Mouse (Mus musculus) olfactory bulb, adult 2 months (tissue): Measurements from ENCODE around the gene Stra6. TPM values are rescaled to one million over a fixed set of nuclear protein-coding genes. Genes with fewer than 3 reads are reported as not detected.

Experiments used
- H3K27ac ChIP-seq: fragments of 200-500 bp; 2 replicates; pipeline ENCODE4 v1.5.1; 2012; ENCODE audit warnings: low read depth, low read length; ENCODE audit not compliant: insufficient read depth
- H3K4me1 ChIP-seq: fragments of 200-500 bp; 2 replicates; pipeline ENCODE4 v1.6.1; 2012; ENCODE audit warnings: low read length; ENCODE audit not compliant: control insufficient read depth, insufficient read depth
- H3K4me3 ChIP-seq: fragments of 200-500 bp; 2 replicates; pipeline ENCODE4 v1.5.1; 2012; ENCODE audit warnings: mild to moderate bottlenecking, low read depth, low read length, moderate library complexity; ENCODE audit not compliant: insufficient read depth
- CTCF ChIP-seq: fragments of 200-500 bp; IDR thresholded peaks from 2 replicates; pipeline ENCODE4 v1.5.1; 2012; ENCODE audit warnings: low read depth, mild to moderate bottlenecking, low read length, moderate library complexity; ENCODE audit not compliant: insufficient read depth
- POLR2A ChIP-seq: fragments of 200-500 bp; IDR thresholded peaks from 2 replicates; pipeline ENCODE4 v1.6.1; 2012; ENCODE audit warnings: mild to moderate bottlenecking, low read depth, low read length, moderate library complexity; ENCODE audit not compliant: insufficient read depth
- WGBS: fragments of 180-500 bp; shearing (Covaris S2); methylation state at CpG from one replicate; pipeline ENCODE4 v1.1.7; 2018; 5-methylcytosine and 5-hydroxymethylcytosine counted together
- polyA plus RNA-seq: library from polyadenylated mRNA; stranded (reverse); fragments of >200 nt; gene quantifications from 2 replicates; pipeline ENCODE4 v1.2.4, GENCODE M21; 2012; ENCODE audit warnings: low replicate concordance; ENCODE audit not compliant: missing spikeins, insufficient read depth, insufficient read length

Stra6 gene
- polyA plus RNA-seq, 1 experiment, result not detected

DNA sequence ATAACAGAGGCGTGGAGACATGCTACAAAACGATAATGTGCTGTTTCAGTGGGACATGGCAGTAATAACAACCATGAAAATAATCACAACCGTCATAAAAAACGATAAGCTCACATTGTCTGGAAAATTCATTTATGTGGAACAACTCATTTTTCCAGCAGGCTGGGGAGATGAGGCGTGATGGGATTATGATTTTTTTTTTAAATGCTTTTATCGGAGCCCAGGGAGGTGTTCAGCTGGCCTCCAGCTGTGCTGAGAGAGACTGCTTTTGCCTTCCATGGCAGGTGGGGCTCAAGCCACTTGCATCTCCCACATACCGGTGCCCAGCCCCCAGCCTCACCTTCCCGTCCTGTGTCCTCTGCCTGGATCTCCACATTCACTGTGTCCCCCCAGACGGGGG lies 22.6 kb downstream of the Stra6 start:
- no peak for TF ChIP-seq POLR2A
- no peak for TF ChIP-seq CTCF
- Histone ChIP-seq H3K27ac (no peak overlapping the region), H3K4me1 (peaks cover 37% of the 10 kb centered on the region), H3K4me3 (no peak overlapping the region)
- 55% methylated on average over 9 of the region's 9 CpGs for WGBS

DNA sequence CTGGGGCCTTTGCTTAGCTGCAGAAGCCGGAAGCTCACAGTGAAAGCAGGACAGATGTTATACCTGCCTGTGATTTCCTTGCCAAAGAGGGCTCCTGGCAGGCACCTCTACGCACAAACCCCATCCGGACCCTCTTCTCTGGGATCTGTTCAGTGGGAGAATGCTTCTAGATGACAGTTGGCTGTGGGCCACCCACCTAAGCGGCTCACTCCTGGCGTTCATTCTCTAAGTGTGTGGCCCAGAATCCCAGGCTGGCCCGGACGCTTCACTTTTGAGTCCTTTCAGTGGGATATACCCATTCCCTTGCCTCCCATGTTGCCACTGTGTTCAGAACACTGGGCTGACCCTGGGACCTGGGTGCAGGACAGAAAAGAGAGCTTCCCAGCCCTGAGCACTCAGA lies 23.3 kb downstream of the Stra6 start:
- Histone ChIP-seq H3K27ac (no peak overlapping the region), H3K4me1 (peaks cover 43% of the 10 kb centered on the region), H3K4me3 (no peak overlapping the region)
- no peak for TF ChIP-seq CTCF
- 76% methylated on average over 7 of the region's 7 CpGs for WGBS

DNA sequence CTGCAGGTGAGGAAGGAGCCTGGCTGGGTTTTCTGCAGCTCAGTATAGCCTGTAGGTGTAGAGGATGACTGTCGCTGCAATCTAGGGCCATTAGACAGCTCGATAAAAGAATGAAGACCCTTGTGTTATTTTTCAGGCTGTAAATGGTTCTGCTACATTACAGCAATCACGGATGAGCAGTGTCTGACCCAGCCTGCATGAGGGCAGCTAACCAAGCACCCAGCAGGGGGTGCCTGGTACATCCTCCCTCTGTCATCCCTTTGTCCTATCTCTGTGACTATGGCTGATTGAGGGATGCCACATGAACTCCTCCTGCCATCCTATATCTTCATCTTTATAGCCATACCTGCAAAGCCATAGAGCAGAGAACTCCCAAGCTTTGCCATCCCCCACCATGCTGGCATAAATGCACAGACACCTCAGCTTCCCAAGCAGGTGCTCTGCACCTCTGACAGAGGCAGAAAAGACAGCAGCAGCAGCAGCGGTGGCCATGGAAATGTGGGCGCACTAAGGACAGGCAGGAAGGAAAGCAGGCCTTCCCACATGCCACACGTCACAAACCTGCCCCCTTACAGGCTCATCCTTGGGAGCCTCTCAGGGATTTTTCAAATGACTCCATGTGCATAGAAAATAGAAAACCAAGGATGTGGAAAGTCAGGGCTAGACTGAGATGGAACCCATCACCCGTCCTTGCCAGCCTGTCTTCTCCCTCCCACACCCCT lies 23.9 kb downstream of the Stra6 start:
- 73% methylated on average over 7 of the region's 7 CpGs for WGBS
- peaks cover 46% of the 10 kb centered on the region for H3K4me1 ChIP-seq
- H3K27ac ChIP-seq, result no peak overlapping the region
- no peak overlapping the region for H3K4me3 ChIP-seq
- TF ChIP-seq CTCF, result no peak
- TF ChIP-seq POLR2A, result no peak

DNA sequence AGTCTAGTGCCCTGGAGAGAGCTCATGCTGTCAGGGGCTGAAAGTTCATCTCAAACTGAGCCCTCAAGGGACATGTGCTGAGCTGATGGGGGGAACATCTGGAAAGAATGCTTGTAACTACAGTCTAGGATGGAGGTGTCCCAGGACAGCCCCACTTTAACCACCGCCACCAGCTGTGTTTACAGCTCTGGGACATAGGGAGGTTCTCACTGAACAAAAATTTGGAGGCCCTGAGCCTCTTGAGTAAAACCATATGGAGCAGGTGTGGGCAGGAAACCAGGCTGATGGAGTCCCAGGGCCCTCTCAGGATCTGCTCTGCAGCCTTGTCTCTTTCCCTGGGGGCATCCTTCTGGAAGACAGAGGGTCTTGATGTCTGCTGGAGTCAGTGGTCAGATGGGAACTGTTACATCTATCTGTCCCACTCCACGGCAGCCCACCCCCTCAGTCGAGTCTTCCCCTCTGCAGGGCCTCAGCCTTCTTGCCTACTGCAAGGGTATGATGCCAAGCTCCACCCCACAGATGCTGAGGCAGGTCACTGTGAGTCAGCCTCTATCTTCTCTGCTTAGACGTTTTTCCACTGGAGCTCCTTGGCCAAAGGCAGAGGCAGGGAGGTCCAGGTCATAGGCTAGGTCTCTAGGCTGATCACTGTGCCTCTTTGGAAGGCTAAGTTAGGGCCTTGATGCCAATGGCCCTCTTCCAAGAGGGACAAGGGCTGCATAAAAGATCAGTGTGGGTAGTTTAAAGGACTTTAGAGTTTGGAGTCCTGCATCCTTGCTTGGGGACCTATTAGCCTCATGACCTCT lies 28.2 kb downstream of the Stra6 start:
- Histone ChIP-seq H3K4me3 (no peak overlapping the region), H3K4me1 (peaks cover 34% of the 10 kb centered on the region), H3K27ac (no peak overlapping the region)
- TF ChIP-seq CTCF (no peak), POLR2A (no peak)
- 38% methylated on average over 4 of the region's 4 CpGs for WGBS

DNA sequence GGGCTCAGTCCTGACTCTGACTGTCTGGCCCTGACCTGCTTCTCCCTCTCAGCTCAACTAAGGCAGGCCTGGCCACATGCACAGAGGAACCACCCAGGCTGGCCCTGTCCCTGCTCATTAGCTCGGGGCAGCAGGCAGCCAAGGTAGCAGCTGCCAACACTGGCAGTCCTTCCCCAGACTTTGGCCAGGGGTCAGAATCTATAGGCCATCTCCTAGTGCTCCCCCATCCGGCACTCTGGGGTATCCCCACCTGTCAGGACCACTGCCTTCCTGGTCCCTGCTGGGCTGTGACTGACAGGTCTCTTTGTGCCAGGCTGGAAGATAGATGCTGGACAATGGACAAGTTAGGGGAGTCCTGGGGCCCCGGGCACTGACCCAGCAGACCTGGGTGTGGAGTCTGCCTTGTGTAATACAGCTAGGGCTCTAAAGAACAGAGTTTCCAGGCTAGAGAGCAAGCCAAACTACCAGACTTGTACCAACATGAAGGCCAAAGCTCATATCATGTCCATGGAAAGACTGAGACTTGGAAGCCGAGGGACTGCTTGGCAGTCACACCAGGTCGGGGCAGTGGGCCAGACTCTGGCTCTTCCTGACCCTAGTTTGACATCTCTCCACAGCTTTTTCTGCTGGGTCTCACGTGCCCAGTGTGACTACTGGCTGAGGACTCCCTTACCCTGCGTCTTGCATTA lies 29.1 kb downstream of the Stra6 start:
- H3K27ac ChIP-seq, result no peak overlapping the region
- no peak overlapping the region for H3K4me3 ChIP-seq
- WGBS, result 53% methylated on average over 7 of the region's 7 CpGs
- TF ChIP-seq CTCF (no peak), POLR2A (no peak)
- peaks cover 32% of the 10 kb centered on the region for H3K4me1 ChIP-seq

DNA sequence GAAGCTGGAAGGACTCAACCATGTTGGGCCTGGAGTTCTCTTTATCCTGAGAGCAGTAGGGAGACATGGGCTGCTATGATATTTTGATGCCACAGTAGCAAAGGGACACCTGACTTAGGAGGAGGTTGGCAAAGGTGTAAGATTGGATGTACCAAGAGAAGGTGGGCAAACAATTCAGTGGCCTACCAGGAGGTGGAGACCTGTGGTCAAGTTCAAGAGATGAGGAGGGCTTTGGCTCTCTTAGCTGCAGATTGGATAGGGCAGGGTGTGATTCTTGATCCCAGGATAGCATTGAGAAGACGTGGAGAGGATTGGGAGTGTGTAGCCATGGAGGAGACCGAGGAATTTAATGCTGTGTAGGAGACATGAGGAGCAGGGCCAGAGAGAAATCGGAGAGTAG lies 30.2 kb downstream of the Stra6 start:
- TF ChIP-seq CTCF, result no peak
- no peak for TF ChIP-seq POLR2A
- Histone ChIP-seq H3K4me1 (peaks cover 23% of the 10 kb centered on the region), H3K27ac (no peak overlapping the region), H3K4me3 (no peak overlapping the region)
- WGBS, result 88% methylated on average over 3 of the region's 3 CpGs

DNA sequence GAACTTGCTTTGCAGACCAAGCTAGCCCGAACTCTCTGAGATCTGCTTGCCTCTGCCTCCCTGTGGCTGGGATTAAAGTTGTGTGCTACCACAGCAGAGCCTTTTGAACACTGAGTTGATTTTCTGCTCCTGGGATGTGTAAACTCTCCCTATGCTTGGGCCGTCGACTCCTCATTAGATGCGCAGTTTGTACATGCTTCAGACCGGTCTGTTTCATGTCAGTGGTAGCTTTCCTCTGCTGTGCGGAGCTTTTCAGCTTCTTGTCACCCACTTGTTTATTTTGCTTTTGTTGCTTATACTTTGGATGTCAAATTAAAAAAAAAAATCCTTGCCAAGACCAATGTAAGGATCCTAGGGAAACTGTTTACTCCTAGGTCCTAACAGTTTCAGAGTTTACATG lies 32.4 kb downstream of the Stra6 start:
- Histone ChIP-seq H3K27ac (no peak overlapping the region), H3K4me3 (no peak overlapping the region), H3K4me1 (peaks cover 35% of the 10 kb centered on the region)
- WGBS, result 76% methylated on average over 6 of the region's 6 CpGs
- TF ChIP-seq CTCF, result no peak
- no peak for TF ChIP-seq POLR2A

DNA sequence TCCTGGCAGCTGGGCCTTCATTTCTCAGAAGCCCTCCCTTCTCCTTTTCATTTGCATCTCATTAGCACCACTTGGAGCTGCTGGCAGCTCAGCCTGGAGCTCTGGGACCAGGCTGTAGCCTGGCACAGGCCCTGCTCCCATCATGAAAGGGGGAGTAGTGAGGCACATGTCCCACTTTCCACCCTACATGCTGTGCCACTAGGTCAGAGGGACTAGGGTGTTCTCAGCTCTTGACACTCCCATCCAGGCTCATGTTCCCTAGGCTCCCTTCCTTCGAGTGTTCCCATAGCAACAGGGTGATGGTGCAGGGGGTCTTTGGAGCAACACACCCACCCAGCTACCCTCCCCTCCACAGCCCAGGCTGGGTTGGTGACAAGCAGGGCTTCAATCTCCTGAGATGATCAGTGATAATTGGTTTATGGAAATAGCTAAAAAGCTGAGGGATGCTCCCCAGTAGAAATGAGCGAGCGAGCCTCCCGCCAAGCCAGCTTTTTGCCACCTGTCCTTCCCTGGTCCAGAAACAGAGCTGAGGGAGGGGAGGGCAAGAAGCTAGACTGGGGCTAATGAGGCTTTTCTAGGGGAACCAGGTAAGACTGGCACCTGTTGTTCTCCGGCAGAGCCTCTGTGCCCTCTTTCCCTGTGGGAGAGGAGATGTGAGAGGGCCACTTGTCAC lies 33.2 kb downstream of the Stra6 start:
- H3K27ac ChIP-seq, result peak overlapping the region; percentile 17; the same call in 1 of the 2 replicates
- H3K4me1 ChIP-seq, result peaks cover 33% of the 10 kb centered on the region
- 70% methylated on average over 5 of the region's 5 CpGs for WGBS
- no peak for TF ChIP-seq POLR2A
- no peak for TF ChIP-seq CTCF
- H3K4me3 ChIP-seq, result no peak overlapping the region
